Mouse (Mus musculus) embryonic stem cell, embryonic (primary cell): ENCODE data around the gene Pde4dip.

Experiments used
- CTCF ChIA-PET, 4 experiments: fragments of 300-600 bp in 2 of 4; fragments of 350-600 bp in 2 of 4; sonication (Branson Sonifier 250); formaldehyde crosslinking; loops; one replicate each; lab custom pipeline; 2022; ENCODE audit warnings: inconsistent platforms in 2 of 4; lab: Charles Lee
- POLR2A ChIA-PET, 4 experiments: fragments of 300-600 bp in 2 of 4; fragments of 350-600 bp in 2 of 4; sonication (Branson Sonifier 250); formaldehyde crosslinking; loops; one replicate each; lab custom pipeline; 2022; ENCODE audit warnings: antibody characterized with exemption in 4 of 4, inconsistent platforms in 1 of 4; lab: Charles Lee

Gene Pde4dip

GRCm38 (mm10) chr3:97702448-97703080, 185.9 kb downstream of the Pde4dip start:
- POLR2A ChIA-PET: interaction anchor here in 3 of 4 experiments (0.6 to 1.9 kb wide), 7 partner anchors 9 to 154 kb away, joined by 3 to 6 read pairs (median 5); no protein-coding TSS in a partner anchor
- CTCF ChIA-PET: interaction anchor here in 2 of 4 experiments (0.7 to 1.6 kb wide), 3 partner anchors 21 to 63 kb away, joined by 3 to 5 read pairs (median 3); no protein-coding TSS in a partner anchor

GRCm38 (mm10) chr3:97701198-97701597, 187.3 kb downstream of the Pde4dip start:
- CTCF ChIA-PET: no interaction called here

DNA sequence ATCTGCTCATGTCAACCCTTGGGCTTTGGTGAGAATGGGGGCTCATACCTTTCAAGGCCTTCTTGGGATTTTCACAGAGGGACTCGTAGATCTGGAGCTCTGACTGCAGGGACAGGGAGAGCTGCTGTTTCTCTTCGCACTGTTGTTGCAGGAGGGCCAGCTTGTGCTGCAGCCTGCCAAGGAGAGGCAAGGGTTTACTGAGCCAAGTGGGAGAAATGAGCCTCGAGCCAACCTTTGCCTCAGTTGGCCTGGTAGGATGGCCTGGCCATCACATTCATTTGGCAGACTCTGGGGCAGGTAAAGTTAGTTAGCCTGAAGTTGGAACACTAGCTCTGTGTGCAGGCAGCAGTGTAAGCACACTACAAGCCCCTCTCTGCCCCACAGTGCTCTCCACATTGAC, 189.4 kb downstream of the Pde4dip start:
- POLR2A ChIA-PET: no interaction called here
- CTCF ChIA-PET: no interaction called here

More at GRCm38 (mm10) chr3:97701198-97701597, 187.3 kb downstream of the Pde4dip start:
- POLR2A ChIA-PET: interaction anchor here in 1 of 4 experiments (1.7 kb wide), 1 partner anchor 27 kb away, joined by 3 read pairs; no protein-coding TSS in a partner anchor

GRCm38 (mm10) chr3:97697291-97697690, 191.2 kb downstream of the Pde4dip start:
- CTCF ChIA-PET: interaction anchor here in 1 of 4 experiments (0.6 kb wide), 1 partner anchor 12 kb away, joined by 9 read pairs; no protein-coding TSS in a partner anchor
- POLR2A ChIA-PET: no interaction called here

- POLR2A ChIA-PET: no interaction called here
- CTCF ChIA-PET: no interaction called here
Observed at GRCm38 (mm10) chr3:97696866-97697265, 191.6 kb downstream of the Pde4dip start.

- POLR2A ChIA-PET: interaction anchor here in 1 of 4 experiments (0.6 to 1.3 kb wide), 2 partner anchors 9 to 597 kb away, joined by 3 to 5 read pairs; no protein-coding TSS in a partner anchor
- CTCF ChIA-PET: interaction anchor here in 1 of 4 experiments (0.6 kb wide), 1 partner anchor 12 kb away, joined by 3 read pairs; no protein-coding TSS in a partner anchor
Observed at GRCm38 (mm10) chr3:97693806-97694205, 194.7 kb downstream of the Pde4dip start.

GRCm38 (mm10) chr3:97691443-97692017, 197.0 kb downstream of the Pde4dip start:
- CTCF ChIA-PET: interaction anchor here in 2 of 4 experiments (0.6 to 2.3 kb wide), 4 partner anchors 10 to 110 kb away, joined by 5 to 7 read pairs (median 5); no protein-coding TSS in a partner anchor
- POLR2A ChIA-PET: interaction anchor here in 2 of 4 experiments (1.0 to 1.1 kb wide), 2 partner anchors 8 to 10 kb away, joined by 3 to 4 read pairs; no protein-coding TSS in a partner anchor

DNA sequence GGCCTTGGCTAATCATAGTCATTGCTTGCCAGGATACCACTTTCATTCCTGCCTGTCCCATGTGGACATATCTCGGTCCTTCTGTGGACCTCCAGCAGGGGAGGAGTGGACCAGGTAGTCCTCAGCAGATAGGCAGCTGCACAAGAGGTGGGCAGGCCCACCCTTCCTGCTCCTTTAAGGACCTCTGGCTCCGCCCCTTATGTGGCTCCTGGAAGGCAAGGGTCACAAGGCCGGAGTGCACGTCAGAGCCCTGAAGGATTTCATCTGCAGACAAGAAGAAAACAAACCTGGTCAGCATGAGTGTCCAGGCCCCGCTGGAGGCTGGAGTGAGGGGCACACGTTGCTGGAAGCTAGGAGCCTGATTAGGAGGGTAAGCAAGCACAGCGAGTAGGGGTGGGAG, 197.9 kb downstream of the Pde4dip start:
- POLR2A ChIA-PET: no interaction called here
- CTCF ChIA-PET: interaction anchor here in 1 of 4 experiments (2.3 kb wide), 1 partner anchor 9 kb away, joined by 7 read pairs; no protein-coding TSS in a partner anchor

DNA sequence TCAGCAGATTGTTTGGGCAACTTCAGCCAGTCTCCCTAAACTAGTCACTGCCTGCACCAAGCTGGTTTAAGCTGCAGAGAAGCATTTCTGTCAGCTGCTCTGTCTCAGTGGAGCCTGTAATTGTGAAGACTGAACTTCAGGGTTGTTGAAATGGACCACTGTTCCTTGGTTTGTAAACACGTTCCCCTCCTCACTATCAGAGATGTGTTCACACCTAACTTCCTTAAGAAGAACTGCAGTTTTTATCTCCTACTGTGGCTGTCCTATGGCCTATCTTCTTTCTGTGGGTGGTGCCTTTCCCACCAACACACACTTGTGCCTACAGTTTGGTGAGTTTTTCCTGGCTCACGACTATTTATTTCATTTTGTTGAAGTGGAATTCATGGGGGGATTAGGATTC, 199.2 kb downstream of the Pde4dip start:
- ChIA-PET POLR2A (no interaction called here), CTCF (no interaction called here)

DNA sequence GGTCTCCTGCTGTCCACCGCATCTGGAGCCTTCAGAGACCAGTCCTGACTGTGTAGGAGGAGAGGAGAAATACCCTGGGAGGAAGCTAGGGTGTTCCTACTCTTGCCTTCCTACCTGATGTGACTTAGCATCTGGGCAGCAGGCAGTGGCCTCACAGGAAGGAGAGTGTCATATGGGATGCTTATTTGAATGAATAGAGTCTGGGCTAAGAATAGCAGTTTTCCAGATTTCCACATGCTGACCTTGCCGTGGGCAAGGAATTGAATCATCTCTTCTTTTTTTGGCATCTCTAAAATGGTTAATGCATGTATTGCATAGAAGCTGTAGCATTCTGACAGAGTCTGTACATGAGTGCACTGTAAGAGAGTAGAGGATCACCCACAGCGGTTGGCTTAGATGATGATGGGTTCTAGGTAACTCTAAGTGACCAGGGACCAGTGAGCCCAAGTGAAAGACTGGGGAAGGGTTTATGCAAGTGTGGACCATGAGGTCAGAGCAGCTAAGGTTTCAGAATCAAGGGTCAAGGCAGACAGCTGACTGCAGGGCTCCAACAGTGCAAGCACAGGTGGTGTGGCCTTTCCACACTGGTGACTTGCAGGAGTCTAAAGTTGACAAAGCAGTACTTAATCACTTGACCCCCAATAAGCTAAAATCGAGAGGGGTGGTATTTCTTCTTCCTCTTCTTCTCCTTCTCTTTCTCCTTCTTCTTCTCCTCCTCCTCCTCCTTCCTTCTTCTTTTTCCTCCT, 202.0 kb downstream of the Pde4dip start:
- CTCF ChIA-PET: interaction anchor here in 1 of 4 experiments (0.7 kb wide), 1 partner anchor 101 kb away, joined by 4 read pairs; no protein-coding TSS in a partner anchor

GRCm38 (mm10) chr3:97683560-97684195, 204.8 kb downstream of the Pde4dip start:
- ChIA-PET POLR2A (interaction anchor here in 3 of 4 experiments (0.5 to 2.3 kb wide), 15 partner anchors 8 to 640 kb away, joined by 3 to 6 read pairs (median 3); partner anchors contain the start of genes Pde4dip (in 1 of the 3) and Prkab2 (in 1 of the 3)), CTCF (interaction anchor here in 3 of 4 experiments (0.5 to 3.7 kb wide), 8 partner anchors 31 to 967 kb away, joined by 3 to 23 read pairs (median 4); no protein-coding TSS in a partner anchor)

More for the DNA sequence above, 202.0 kb downstream of the Pde4dip start:
- POLR2A ChIA-PET: interaction anchor here in 2 of 4 experiments (1.2 to 1.4 kb wide), 2 partner anchors 16 to 214 kb away, joined by 3 to 5 read pairs; partner anchors contain the start of gene Sec22b (in 1 of the 2)

- ChIA-PET POLR2A (interaction anchor here in 3 of 4 experiments (1.0 to 2.5 kb wide), 8 partner anchors 15 to 185 kb away, joined by 3 to 8 read pairs (median 5); partner anchors contain the start of gene Prkab2 (in 1 of the 3)), CTCF (interaction anchor here in 3 of 4 experiments (1.1 to 3.7 kb wide), 19 partner anchors 9 to 544 kb away, joined by 3 to 36 read pairs (median 7); partner anchors contain the start of gene Sec22b (in 1 of the 3))
Observed at GRCm38 (mm10) chr3:97682576-97682975, 205.9 kb downstream of the Pde4dip start.

GRCm38 (mm10) chr3:97682159-97682502, 206.4 kb downstream of the Pde4dip start:
- ChIA-PET POLR2A (interaction anchor here in 3 of 4 experiments (0.8 to 2.5 kb wide), 15 partner anchors 10 to 219 kb away, joined by 3 to 10 read pairs (median 3); partner anchors contain the start of genes Prkab2 (in 1 of the 3) and Sec22b (in 1 of the 3)), CTCF (interaction anchor here (0.5 to 3.7 kb wide), 74 partner anchors 9 to 668 kb away, joined by 3 to 36 read pairs (median 4); partner anchors contain the start of genes Pde4dip (in 3 of the 4), Sec22b (in 3 of the 4), Chd1l (in 1 of the 4) and Fmo5 (in 1 of the 4))

- CTCF ChIA-PET: interaction anchor here (0.5 to 3.7 kb wide), 82 partner anchors 10 to 669 kb away, joined by 3 to 36 read pairs (median 4); partner anchors contain the start of genes Pde4dip (in 3 of the 4), Sec22b (in 3 of the 4), Chd1l (in 1 of the 4) and Fmo5 (in 1 of the 4)
- POLR2A ChIA-PET: interaction anchor here in 3 of 4 experiments (0.6 to 2.5 kb wide), 17 partner anchors 11 to 220 kb away, joined by 3 to 10 read pairs (median 3); partner anchors contain the start of genes Sec22b (in 2 of the 3) and Prkab2 (in 1 of the 3)
Observed at GRCm38 (mm10) chr3:97681321-97682158, 207.0 kb downstream of the Pde4dip start.

- CTCF ChIA-PET: interaction anchor here (0.5 to 3.7 kb wide), 31 partner anchors 10 to 669 kb away, joined by 3 to 36 read pairs (median 5); partner anchors contain the start of genes Pde4dip (in 2 of the 4) and Sec22b (in 1 of the 4)
- POLR2A ChIA-PET: interaction anchor here in 3 of 4 experiments (1.1 to 2.5 kb wide), 7 partner anchors 22 to 199 kb away, joined by 3 to 10 read pairs (median 4); partner anchors contain the start of gene Prkab2 (in 1 of the 3)
Observed at GRCm38 (mm10) chr3:97680631-97681320, 207.7 kb downstream of the Pde4dip start.
